Mouse (Mus musculus): ENCODE measurements around the gene Camkk2. TPM values are rescaled to one million over a fixed set of nuclear protein-coding genes. Genes with fewer than 3 reads are reported as not detected.

Camkk2 gene
- polyA plus RNA-seq, 2 experiments = 35.0 to 39.3 TPM

GRCm38 (mm10) chr5:122769101-122769568 is 10.1 kb downstream of the Camkk2 start:
- Histone ChIP-seq H3K4me1 (ENCODE audit: control insufficient read depth, insufficient read depth, low read length) (peaks cover 11% of the 10 kb centered on the region), H3K36me3 (ENCODE audit: control insufficient read depth, insufficient read depth, low read length) (no peaks in the 10 kb centered on the region; the same call in 1 of the 2 replicates), H3K9ac (ENCODE audit: low read depth, low read length, severe bottlenecking) (no peak overlapping the region), H3K9me3 (ENCODE audit: control insufficient read depth, low read length) (no peaks in the 10 kb centered on the region), H3K4me2 (replicated peaks; ENCODE audit: low read depth, low read length, severe bottlenecking) (no peak overlapping the region), H3K27ac (replicated peaks; ENCODE audit: low read depth, low read length) (no peak overlapping the region), H3K27me3 (ENCODE audit: control insufficient read depth, insufficient read depth, low read length) (no peaks in the 10 kb centered on the region), H3K4me3 (replicated peaks; ENCODE audit: low read length) (no peak overlapping the region)
- no peak for TF ChIP-seq POLR2A (IDR thresholded peaks at IDR 0.05; ENCODE audit: borderline replicate concordance, extremely low read depth, insufficient read depth, insufficient read length)
- DNase-seq (ENCODE audit: low spot score) (no peak), ATAC-seq (ENCODE audit: low FRiP score, low read depth) (no peak)
- 89% methylated on average over 15 of the region's 15 CpGs for WGBS

- 0 out of 2 replicates have a peak, but pooled peaks cover 2% of the 10 kb centered on the region for H3K36me3 ChIP-seq (ENCODE audit: control insufficient read depth, insufficient read depth, low read length)
- TF ChIP-seq POLR2A (IDR thresholded peaks at IDR 0.05; ENCODE audit: borderline replicate concordance, extremely low read depth, insufficient read depth, insufficient read length) = no peak
Observed at GRCm38 (mm10) chr5:122767283-122767682, 11.9 kb downstream of the Camkk2 start.

GRCm38 (mm10) chr5:122764032-122764464 is 15.2 kb downstream of the Camkk2 start:
- H3K36me3 ChIP-seq (ENCODE audit: control insufficient read depth, insufficient read depth, low read length) = peaks cover 4% of the 10 kb centered on the region; the same call in 1 of the 2 replicates
- DNase-seq (ENCODE audit: low spot score) (no peak), ATAC-seq (ENCODE audit: low FRiP score, low read depth) (no peak)
- no peak overlapping the region for H3K27ac ChIP-seq (replicated peaks; ENCODE audit: low read depth, low read length)
- TF ChIP-seq POLR2A (IDR thresholded peaks at IDR 0.05; ENCODE audit: borderline replicate concordance, extremely low read depth, insufficient read depth, insufficient read length) = no peak
- H3K27me3 ChIP-seq (ENCODE audit: control insufficient read depth, insufficient read depth, low read length) = no peaks in the 10 kb centered on the region
- WGBS = 59% methylated on average over 10 of the region's 10 CpGs
- no peak overlapping the region for H3K4me3 ChIP-seq (replicated peaks; ENCODE audit: low read length)
- H3K9me3 ChIP-seq (ENCODE audit: control insufficient read depth, low read length) = no peaks in the 10 kb centered on the region
- H3K4me2 ChIP-seq (replicated peaks; ENCODE audit: low read depth, low read length, severe bottlenecking) = no peak overlapping the region
- no peak overlapping the region for H3K9ac ChIP-seq (ENCODE audit: low read depth, low read length, severe bottlenecking)
- no peaks in the 10 kb centered on the region for H3K4me1 ChIP-seq (ENCODE audit: control insufficient read depth, insufficient read depth, low read length)

More at GRCm38 (mm10) chr5:122767283-122767682, 11.9 kb downstream of the Camkk2 start:
- no peak overlapping the region for H3K27ac ChIP-seq (replicated peaks; ENCODE audit: low read depth, low read length)
- no peak overlapping the region for H3K9ac ChIP-seq (ENCODE audit: low read depth, low read length, severe bottlenecking)
- no peaks in the 10 kb centered on the region for H3K27me3 ChIP-seq (ENCODE audit: control insufficient read depth, insufficient read depth, low read length)
- H3K4me3 ChIP-seq (replicated peaks; ENCODE audit: low read length) = no peak overlapping the region
- H3K4me2 ChIP-seq (replicated peaks; ENCODE audit: low read depth, low read length, severe bottlenecking) = no peak overlapping the region
- H3K9me3 ChIP-seq (ENCODE audit: control insufficient read depth, low read length) = no peaks in the 10 kb centered on the region
- peaks cover 11% of the 10 kb centered on the region for H3K4me1 ChIP-seq (ENCODE audit: control insufficient read depth, insufficient read depth, low read length)
- ATAC-seq (ENCODE audit: low FRiP score, low read depth) (no peak), DNase-seq (ENCODE audit: low spot score) (no peak)
- 95% methylated on average over 11 of the region's 11 CpGs for WGBS

- 83% methylated on average over 24 of the region's 29 CpGs for WGBS
Observed at GRCm38 (mm10) chr5:122763271-122764031, 15.8 kb downstream of the Camkk2 start.

GRCm38 (mm10) chr5:122756680-122757079 is 22.5 kb downstream of the Camkk2 start:
- Histone ChIP-seq H3K9me3 (ENCODE audit: control insufficient read depth, low read length) (no peaks in the 10 kb centered on the region), H3K4me2 (replicated peaks; ENCODE audit: low read depth, low read length, severe bottlenecking) (no peak overlapping the region), H3K36me3 (ENCODE audit: control insufficient read depth, insufficient read depth, low read length) (peaks cover 47% of the 10 kb centered on the region), H3K4me1 (ENCODE audit: control insufficient read depth, insufficient read depth, low read length) (no peaks in the 10 kb centered on the region), H3K4me3 (replicated peaks; ENCODE audit: low read length) (no peak overlapping the region), H3K9ac (ENCODE audit: low read depth, low read length, severe bottlenecking) (no peak overlapping the region), H3K27ac (replicated peaks; ENCODE audit: low read depth, low read length) (no peak overlapping the region), H3K27me3 (ENCODE audit: control insufficient read depth, insufficient read depth, low read length) (no peaks in the 10 kb centered on the region)
- WGBS = 91% methylated on average over 7 of the region's 7 CpGs
- no peak for TF ChIP-seq POLR2A (IDR thresholded peaks at IDR 0.05; ENCODE audit: borderline replicate concordance, extremely low read depth, insufficient read depth, insufficient read length)
- no peak for DNase-seq (ENCODE audit: low spot score)
- ATAC-seq (ENCODE audit: low FRiP score, low read depth) = no peak

More at GRCm38 (mm10) chr5:122763271-122764031, 15.8 kb downstream of the Camkk2 start:
- no peak overlapping the region for H3K4me3 ChIP-seq (replicated peaks; ENCODE audit: low read length)
- no peak for ATAC-seq (ENCODE audit: low FRiP score, low read depth)
- no peak for TF ChIP-seq POLR2A (IDR thresholded peaks at IDR 0.05; ENCODE audit: borderline replicate concordance, extremely low read depth, insufficient read depth, insufficient read length)
- no peak overlapping the region for H3K9ac ChIP-seq (ENCODE audit: low read depth, low read length, severe bottlenecking)
- no peaks in the 10 kb centered on the region for H3K9me3 ChIP-seq (ENCODE audit: control insufficient read depth, low read length)
- H3K27ac ChIP-seq (replicated peaks; ENCODE audit: low read depth, low read length) = no peak overlapping the region
- H3K36me3 ChIP-seq (ENCODE audit: control insufficient read depth, insufficient read depth, low read length) = peaks cover 10% of the 10 kb centered on the region
- DNase-seq (ENCODE audit: low spot score) = no peak
- H3K4me2 ChIP-seq (replicated peaks; ENCODE audit: low read depth, low read length, severe bottlenecking) = no peak overlapping the region
- H3K27me3 ChIP-seq (ENCODE audit: control insufficient read depth, insufficient read depth, low read length) = no peaks in the 10 kb centered on the region
- H3K4me1 ChIP-seq (ENCODE audit: control insufficient read depth, insufficient read depth, low read length) = no peaks in the 10 kb centered on the region
